Mouse (Mus musculus): ENCODE measurements around the gene Taf12. TPM values are rescaled to one million over a fixed set of nuclear protein-coding genes. Genes with fewer than 3 reads are reported as not detected.
A peak's percentile ranks its signal among the peaks of the same experiment; 100 is the strongest.

Gene Taf12
- polyA plus RNA-seq, 1 experiment from 2014 or later, result 39.8 TPM

DNA sequence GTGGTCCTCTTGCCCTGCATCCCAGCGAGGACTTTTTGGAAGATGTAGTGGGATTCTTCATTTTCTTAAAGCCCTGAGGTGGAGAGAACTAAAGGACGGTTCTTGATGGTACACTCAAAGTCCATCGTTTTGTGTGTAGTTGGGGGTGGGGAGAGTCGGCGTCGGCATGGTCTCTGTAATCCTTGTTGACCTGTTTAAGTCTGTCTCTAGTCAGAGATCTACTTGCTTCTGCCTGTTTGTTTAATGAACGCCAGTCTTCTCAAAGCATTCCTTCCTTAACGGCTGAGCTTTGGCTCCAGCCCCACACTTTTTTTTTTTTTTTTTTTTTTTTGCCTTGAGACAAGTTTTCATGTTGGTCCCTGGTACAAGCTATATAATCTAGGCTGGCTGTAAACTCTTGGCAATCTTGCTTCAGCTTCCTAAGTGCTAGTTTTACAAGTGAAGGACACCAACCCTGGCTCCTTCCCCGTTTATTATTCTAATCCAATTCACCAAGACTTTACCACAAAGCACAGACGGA is 55.7 kb downstream of the Taf12 start:
- WGBS, result 7% methylated on average over 10 of the region's 10 CpGs

DNA sequence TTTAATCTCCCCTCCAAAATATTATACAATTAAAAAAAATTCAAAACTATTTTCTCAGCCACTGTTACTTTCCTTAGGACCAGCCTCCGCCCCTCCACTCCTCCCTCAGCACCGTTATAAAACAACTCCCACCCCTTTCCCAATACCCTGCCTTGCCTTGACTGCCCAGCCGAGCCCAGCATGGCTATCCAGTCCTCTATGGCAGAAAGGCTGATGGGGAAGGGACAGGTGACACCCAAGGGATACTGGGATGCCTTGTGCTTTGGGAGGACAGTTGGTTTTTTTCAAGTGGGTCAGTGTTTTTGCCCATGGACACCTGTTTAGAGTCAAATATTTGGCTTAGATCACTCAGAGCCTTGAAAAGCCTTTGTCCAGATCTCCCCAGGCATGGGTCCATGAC is 57.8 kb downstream of the Taf12 start:
- no peak overlapping the region for H3K4me2 ChIP-seq (replicated peaks)
- H3K4me3 ChIP-seq (replicated peaks), result no peak overlapping the region
- no peak overlapping the region for H3K27ac ChIP-seq
- H3K4me1 ChIP-seq (replicated peaks), result peaks cover 6% of the 10 kb centered on the region
- H3K9me3 ChIP-seq, result no peaks in the 10 kb centered on the region
- 75% methylated on average over 3 of the region's 3 CpGs for WGBS
- no peak overlapping the region for H3K9ac ChIP-seq
- peaks cover 35% of the 10 kb centered on the region for H3K36me3 ChIP-seq
- no peak for ATAC-seq
- H3K27me3 ChIP-seq (replicated peaks), result no peaks in the 10 kb centered on the region

More for the DNA sequence above, 55.7 kb downstream of the Taf12 start:
- Histone ChIP-seq H3K4me2 (replicated peaks) (peak overlapping the region; percentile 65), H3K9ac (peak overlapping the region; percentile 98), H3K27ac (peak overlapping the region; percentile 95), H3K36me3 (peaks cover 24% of the 10 kb centered on the region), H3K9me3 (no peaks in the 10 kb centered on the region), H3K4me3 (replicated peaks) (peak overlapping the region; percentile 88), H3K4me1 (replicated peaks) (peaks cover 6% of the 10 kb centered on the region), H3K27me3 (replicated peaks) (no peaks in the 10 kb centered on the region)
- ATAC-seq, result peak; percentile 44

DNA sequence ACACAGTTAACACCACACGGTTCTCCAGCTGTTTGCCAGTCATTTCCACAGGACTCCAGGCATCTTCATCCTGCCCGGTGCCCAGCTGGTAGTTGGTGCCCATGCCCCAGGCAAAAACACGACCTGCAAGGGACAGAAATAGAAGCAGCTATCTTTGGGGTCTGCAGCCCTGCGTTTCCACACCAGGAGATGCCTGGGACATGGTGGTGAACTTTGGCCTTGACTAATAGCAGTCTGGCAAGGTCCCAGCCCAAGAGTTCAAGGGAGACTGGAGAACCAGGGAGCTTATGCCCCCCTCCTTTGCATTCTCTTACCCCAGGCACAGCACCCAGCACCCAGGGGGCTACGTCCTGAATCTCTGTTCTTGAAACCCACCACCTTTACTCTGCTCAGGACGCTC is 58.7 kb downstream of the Taf12 start:
- Histone ChIP-seq H3K9me3 (no peaks in the 10 kb centered on the region), H3K4me2 (replicated peaks) (no peak overlapping the region), H3K27me3 (replicated peaks) (no peaks in the 10 kb centered on the region), H3K4me3 (replicated peaks) (no peak overlapping the region), H3K36me3 (peaks cover 39% of the 10 kb centered on the region), H3K4me1 (replicated peaks) (peaks cover 6% of the 10 kb centered on the region), H3K27ac (no peak overlapping the region), H3K9ac (no peak overlapping the region)
- WGBS, result 86% methylated on average over 6 of the region's 6 CpGs
- ATAC-seq, result no peak

DNA sequence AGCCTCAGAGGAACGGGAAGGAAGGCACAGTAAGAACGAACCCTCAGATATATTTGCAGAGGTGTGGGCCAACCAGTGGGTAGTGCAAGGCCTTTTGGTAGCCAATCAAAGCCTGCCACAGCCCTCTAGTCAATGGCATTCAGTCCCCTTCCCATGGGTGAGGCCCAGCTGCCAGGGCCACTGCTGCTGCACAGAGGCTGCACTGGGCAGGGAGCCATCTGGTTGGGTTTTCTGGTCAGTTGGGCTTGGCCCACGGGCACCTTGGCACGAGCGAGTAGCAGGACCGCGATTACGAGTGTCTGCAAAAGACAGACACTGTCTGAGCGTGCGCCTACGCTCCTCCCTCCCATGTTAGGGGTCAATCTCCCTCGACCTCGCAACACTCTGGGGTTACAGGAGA is 64.8 kb downstream of the Taf12 start:
- no peaks in the 10 kb centered on the region for H3K27me3 ChIP-seq (replicated peaks)
- no peak overlapping the region for H3K4me3 ChIP-seq (replicated peaks)
- peaks cover 44% of the 10 kb centered on the region for H3K36me3 ChIP-seq
- H3K4me1 ChIP-seq (replicated peaks), result peaks cover 13% of the 10 kb centered on the region
- ATAC-seq, result no peak
- H3K9me3 ChIP-seq, result no peaks in the 10 kb centered on the region
- WGBS, result 95% methylated on average over 13 of the region's 13 CpGs
- no peak overlapping the region for H3K4me2 ChIP-seq (replicated peaks)
- no peak overlapping the region for H3K9ac ChIP-seq
- no peak overlapping the region for H3K27ac ChIP-seq

DNA sequence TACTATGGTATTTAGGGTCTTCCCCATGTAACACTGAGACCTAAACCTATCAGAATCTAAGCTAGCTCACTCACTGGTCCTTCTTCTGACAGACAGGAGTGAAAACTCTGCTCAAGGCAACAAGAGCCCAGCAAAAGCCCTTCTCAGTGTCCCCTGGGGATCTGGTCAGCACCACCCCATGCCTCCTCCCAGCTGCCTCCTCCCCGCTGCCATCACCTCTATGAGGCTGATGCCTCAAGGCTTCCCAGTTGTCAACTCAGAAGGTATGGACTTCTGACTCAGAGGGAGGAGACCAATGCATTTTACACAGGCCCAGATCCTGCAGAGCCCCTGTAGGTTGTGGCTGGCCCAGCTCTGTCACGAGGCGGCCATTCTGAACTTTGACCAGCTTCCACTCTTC is 67.3 kb downstream of the Taf12 start:
- Histone ChIP-seq H3K27ac (no peak overlapping the region), H3K9ac (no peak overlapping the region), H3K4me2 (replicated peaks) (no peak overlapping the region), H3K27me3 (replicated peaks) (no peaks in the 10 kb centered on the region), H3K9me3 (no peaks in the 10 kb centered on the region), H3K4me1 (replicated peaks) (peaks cover 22% of the 10 kb centered on the region), H3K4me3 (replicated peaks) (no peak overlapping the region), H3K36me3 (peaks cover 27% of the 10 kb centered on the region)
- 65% methylated on average over 3 of the region's 3 CpGs for WGBS
- no peak for ATAC-seq

DNA sequence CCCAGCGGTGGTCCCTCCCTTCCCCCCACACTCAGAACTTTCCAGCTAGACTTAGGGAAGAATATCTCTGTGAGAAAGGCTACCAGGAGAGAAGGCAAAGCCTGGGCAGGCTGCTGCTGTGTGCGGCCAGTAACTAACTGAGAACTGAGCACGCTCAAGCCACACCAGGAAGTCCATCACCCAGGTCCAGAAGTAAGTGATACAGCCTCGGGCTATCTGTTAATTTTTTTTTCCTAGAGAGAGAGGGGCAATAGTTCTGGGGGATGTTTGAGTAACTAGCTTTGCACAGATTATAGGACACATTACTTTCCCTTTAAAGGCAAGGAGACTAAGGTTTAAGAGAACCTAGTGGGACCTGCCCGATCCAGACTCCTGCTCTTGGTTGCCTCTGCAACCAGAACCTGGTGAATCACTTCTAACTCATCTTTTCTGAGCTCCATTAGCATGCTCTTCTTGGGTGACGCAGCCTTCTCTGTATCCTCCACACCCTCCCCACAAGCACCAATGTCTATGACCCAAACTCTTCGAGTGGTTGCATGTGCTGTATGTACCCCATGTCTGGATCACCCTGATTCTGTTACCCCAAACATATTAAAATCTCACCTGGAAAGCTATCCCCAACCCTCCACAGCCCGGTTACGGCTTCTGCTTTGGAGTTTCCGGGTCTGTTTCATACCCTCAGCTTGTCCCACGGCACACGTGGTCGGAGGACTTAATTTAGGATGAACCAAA is 70.4 kb downstream of the Taf12 start:
- Histone ChIP-seq H3K4me3 (replicated peaks) (peak overlapping the region; percentile 81), H3K27me3 (replicated peaks) (no peaks in the 10 kb centered on the region), H3K4me1 (replicated peaks) (peaks cover 22% of the 10 kb centered on the region), H3K9ac (peak overlapping the region; percentile 87), H3K27ac (peak overlapping the region; percentile 67), H3K9me3 (no peaks in the 10 kb centered on the region), H3K36me3 (peaks cover 3% of the 10 kb centered on the region; the same call in 1 of the 2 replicates), H3K4me2 (replicated peaks) (peak overlapping the region; percentile 86)
- no peak for ATAC-seq
- WGBS, result 4% methylated on average over 13 of the region's 13 CpGs

Other genes with a start within 250 kb of the Taf12 start
- gene Gm10300, start 199.7 kb upstream of the Taf12 start, polyA plus RNA-seq (2015; fragmentation: Nextera tagmentation; extraction: Ambion mirVana), result 0.08 and 0.16 TPM in 2 replicates
- 50.0 and 54.2 TPM in 2 replicates for gene Epb41, start 199.1 kb upstream of the Taf12 start, polyA plus RNA-seq (2015; fragmentation: Nextera tagmentation; extraction: Ambion mirVana)
- gene Oprd1, start 129.9 kb upstream of the Taf12 start, polyA plus RNA-seq (2015; fragmentation: Nextera tagmentation; extraction: Ambion mirVana), result 0.28 and 0.34 TPM in 2 replicates
- 70.6 and 86.5 TPM in 2 replicates for gene Ythdf2, start 62.1 kb upstream of the Taf12 start, polyA plus RNA-seq (2015; fragmentation: Nextera tagmentation; extraction: Ambion mirVana)
- 27.8 and 31.3 TPM in 2 replicates for gene Gmeb1, start 12.8 kb upstream of the Taf12 start, polyA plus RNA-seq (2015; fragmentation: Nextera tagmentation; extraction: Ambion mirVana)
- gene Rab42, start 29.0 kb downstream of the Taf12 start, polyA plus RNA-seq (2015; fragmentation: Nextera tagmentation; extraction: Ambion mirVana), result 3.6 and 3.9 TPM in 2 replicates
- gene Trnau1ap, start 55.2 kb downstream of the Taf12 start, polyA plus RNA-seq (2015; fragmentation: Nextera tagmentation; extraction: Ambion mirVana), result 74.5 and 82.9 TPM in 2 replicates
- gene Rcc1, start 79.2 kb downstream of the Taf12 start, polyA plus RNA-seq (2015; fragmentation: Nextera tagmentation; extraction: Ambion mirVana), result 90.5 and 90.9 TPM in 2 replicates
- gene Phactr4, start 148.1 kb downstream of the Taf12 start, polyA plus RNA-seq (2015; fragmentation: Nextera tagmentation; extraction: Ambion mirVana), result 17.4 and 17.6 TPM in 2 replicates
- gene Med18, start 189.5 kb downstream of the Taf12 start, polyA plus RNA-seq (2015; fragmentation: Nextera tagmentation; extraction: Ambion mirVana), result 18.9 and 21.3 TPM in 2 replicates
- gene Sesn2, start 236.1 kb downstream of the Taf12 start, polyA plus RNA-seq (2015; fragmentation: Nextera tagmentation; extraction: Ambion mirVana), result 10.8 and 11.2 TPM in 2 replicates

Measured in intestine, embryonic 15.5 days (tissue).